Mouse (Mus musculus) heart, postnatal 36 days (tissue): ENCODE results near the gene Zdhhc17. TPM values are rescaled to one million over a fixed set of nuclear protein-coding genes. Genes with fewer than 3 reads are reported as not detected.
A peak's percentile ranks its signal among the peaks of the same experiment; 100 is the strongest.

ENCODE experiments used
- DNase-seq, 2 experiments: peaks; one replicate each; pipeline ENCODE4 v3.0.0; 2021 to 2022
- intact Hi-C: fragments of 180-260 bp; cut with DNase I; formaldehyde crosslinking; loops from one replicate; pipeline ENCODE4 v1.15.1; 2025
- total RNA-seq, 2 experiments: library from RNA; stranded (reverse); gene quantifications; 2 replicates each; pipeline ENCODE4 v1.2.3; 2021

The Zdhhc17 gene
- total RNA-seq, 2 experiments from 2014 or later = 24.7 to 27.7 TPM

DNA sequence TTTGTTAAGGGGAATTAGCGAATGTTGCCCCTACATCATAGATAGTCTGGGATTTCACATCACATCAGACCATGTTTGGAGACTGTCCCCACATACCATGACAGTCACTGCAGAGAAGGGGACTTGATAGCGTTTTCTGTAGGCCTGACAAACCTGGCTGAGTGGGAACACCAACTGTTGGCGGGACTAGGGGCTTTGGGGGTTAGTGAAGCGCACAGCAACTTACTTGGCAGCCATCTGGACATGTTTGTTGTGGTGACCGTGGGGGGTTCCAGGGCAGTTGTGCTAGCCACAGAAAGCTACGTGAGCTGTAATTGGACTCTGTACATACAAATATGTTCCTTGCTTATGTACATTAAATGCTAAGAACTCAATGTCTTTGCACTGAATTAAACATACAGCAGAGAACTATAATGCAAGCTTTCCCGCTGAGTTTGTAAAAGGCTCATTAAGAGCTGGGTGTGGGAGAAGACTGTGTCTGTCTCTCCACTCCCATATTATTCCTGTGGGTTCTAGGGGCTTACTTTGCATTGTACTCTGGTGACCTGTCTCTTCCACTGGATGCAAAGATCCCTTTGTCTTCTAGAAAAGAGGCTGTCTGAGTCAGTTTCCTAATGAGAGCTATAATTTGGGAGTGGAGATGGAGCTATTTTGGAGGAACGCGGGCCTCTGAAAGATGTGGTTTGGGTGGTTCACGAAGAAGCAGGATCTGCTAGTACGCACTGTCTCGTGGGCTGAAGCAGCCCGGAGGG, 78.6 kb downstream of the Zdhhc17 start:
- DNase-seq = no peak
- intact Hi-C loops = no loop called here

DNA sequence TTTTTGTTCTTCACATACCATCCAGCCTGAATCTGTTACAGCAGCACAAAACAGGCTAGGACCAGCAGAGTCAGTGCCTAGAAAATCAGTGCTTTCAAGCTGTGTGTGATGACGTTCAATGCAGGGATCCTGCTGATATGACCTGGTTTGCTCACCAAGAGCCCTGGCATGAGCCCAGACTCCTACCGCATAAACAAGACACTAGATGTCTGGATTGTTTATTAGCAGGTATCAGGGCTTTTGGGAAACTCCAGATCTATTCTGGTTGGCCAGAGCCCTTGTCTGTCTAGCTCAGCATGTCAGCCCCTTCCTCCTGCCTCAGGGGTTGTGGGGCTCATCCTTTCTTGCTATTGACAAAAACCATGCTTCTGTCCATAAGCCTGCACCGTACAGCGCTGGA, 80.2 kb downstream of the Zdhhc17 start:
- intact Hi-C loops = no loop called here
- no peak for DNase-seq

DNA sequence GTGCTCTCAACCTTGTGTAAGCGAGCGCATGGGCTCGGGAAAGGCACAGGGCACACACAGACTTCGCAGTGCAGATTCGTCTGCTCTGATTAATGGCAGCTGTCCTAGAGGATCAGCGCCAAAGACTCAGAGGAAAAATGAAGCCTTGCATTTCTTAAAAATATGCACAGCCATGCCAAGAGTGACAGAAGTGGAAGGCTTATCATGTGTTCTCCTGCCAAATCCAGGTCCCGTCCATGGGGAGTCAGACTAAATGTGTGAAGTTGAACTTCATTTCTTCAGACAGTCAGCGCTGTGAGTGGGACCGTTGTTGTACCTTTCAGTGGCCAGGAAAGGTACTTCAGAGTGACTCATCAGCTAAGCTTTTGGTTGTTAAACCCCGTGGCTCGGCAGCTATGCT, 82.4 kb downstream of the Zdhhc17 start:
- intact Hi-C loops = no loop called here
- peak; percentile 47 to 54 for DNase-seq

DNA sequence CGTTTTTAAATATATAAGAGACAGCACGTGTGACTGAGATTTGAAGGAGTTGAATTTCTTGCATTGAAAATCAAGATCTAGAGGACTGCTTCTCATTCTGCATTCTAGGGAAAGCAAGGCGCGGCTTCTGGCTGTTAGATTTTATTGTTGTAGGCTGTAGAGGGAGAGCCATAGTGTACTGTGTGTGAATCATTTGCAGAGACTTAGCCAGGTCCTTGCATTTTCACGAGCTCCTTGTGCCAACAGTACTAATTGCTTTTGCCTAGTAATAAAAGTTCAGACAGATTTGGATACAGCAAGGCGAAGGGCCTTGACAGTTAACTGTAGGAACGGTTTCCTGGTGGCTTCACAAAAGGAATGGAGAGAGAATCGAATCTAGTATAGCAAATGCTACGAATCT, 87.3 kb downstream of the Zdhhc17 start:
- intact Hi-C loops = loop anchor here (5.0 kb wide), 1 partner anchor 245 kb away; no protein-coding TSS in a partner anchor
- DNase-seq = no peak

GRCm38 (mm10) chr10:110921890-110922289, 88.0 kb downstream of the Zdhhc17 start:
- intact Hi-C loops = loop anchor here (2.0 to 5.0 kb wide), 3 partner anchors 43 to 245 kb away; no protein-coding TSS in a partner anchor
- no peak for DNase-seq

GRCm38 (mm10) chr10:110920368-110920950, 89.5 kb downstream of the Zdhhc17 start:
- no peak for DNase-seq
- intact Hi-C loops = loop anchor here (2.0 to 5.0 kb wide), 3 partner anchors 42 to 247 kb away; no protein-coding TSS in a partner anchor

- peak; percentile 91 to 93 for DNase-seq
- intact Hi-C loops = loop anchor here (2.0 to 5.0 kb wide), 5 partner anchors 33 to 248 kb away; no protein-coding TSS in a partner anchor
Observed at GRCm38 (mm10) chr10:110919531-110920343, 90.2 kb downstream of the Zdhhc17 start, which contains the start of gene Csrp2. Csrp2 (plus strand) TSS chr10:110919789.

DNA sequence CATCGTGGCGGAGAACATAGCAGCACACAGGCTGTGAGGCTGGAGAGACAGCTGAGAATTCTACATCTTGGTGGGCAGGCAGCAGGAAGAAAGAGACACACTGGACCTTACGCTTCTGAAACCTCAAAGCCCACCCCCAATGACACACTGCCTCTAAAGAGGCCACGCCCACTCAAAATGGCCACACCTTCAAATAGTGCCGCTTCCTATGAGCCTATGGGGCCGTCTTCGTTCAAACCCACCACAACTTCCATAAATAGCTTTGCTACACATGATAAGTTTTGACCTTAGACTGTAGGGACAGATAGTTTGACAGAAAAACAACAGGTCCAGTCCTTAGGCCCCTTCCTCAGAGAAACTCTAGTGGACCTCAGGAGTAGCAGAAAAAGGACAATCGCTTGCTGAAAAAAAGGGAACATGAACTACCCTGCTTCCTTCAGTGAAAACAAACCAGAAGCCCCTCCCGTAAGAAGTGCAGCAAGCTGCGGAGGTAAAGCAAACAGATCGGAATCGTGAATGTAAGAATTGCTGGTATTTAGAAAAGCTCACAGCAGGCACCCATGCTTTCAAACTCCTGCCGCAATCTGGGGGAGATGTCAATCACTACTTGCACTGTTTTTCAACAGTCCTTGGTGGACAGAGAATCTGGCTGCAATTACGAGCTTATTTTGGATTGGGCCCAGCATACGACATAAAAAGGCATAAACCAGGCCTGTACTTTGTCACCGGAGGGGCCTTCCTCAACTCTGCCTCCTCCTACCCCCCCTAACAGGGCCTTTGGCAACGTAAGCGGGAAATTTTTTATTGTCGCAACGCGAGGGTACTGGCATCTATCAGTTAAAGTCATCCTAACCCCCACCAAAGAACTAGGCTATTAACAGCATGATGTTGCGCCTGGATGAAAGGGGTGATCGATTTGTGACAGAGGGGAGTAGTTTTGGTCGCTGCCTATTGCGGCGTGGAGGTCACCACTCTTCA, 91.2 kb downstream of the Zdhhc17 start:
- peak; percentile 29 to 40 for DNase-seq
- intact Hi-C loops = loop anchor here (2.0 to 5.0 kb wide), 2 partner anchors 34 to 124 kb away; no protein-coding TSS in a partner anchor

DNA sequence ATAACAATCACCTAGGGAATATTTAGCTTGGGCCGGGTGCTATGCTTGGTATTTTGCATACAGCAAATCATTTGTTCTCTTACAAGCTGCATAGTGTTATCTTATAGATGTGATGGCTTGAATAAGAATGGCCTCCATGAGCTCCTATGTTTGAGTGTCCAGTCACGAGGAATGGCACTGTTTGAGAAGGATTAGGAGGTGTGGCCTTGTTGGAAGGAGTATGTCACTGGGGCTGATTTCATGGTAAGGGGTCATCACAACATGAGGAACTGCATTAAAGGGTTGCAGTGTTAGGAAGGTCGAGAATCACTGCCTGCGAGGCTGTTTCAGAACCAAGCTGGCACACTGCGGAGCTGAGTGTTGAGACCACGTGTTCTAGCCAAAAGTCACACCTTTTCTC, 92.4 kb downstream of the Zdhhc17 start:
- intact Hi-C loops = loop anchor here (5.0 kb wide), 1 partner anchor 35 kb away; no protein-coding TSS in a partner anchor
- DNase-seq = no peak

DNA sequence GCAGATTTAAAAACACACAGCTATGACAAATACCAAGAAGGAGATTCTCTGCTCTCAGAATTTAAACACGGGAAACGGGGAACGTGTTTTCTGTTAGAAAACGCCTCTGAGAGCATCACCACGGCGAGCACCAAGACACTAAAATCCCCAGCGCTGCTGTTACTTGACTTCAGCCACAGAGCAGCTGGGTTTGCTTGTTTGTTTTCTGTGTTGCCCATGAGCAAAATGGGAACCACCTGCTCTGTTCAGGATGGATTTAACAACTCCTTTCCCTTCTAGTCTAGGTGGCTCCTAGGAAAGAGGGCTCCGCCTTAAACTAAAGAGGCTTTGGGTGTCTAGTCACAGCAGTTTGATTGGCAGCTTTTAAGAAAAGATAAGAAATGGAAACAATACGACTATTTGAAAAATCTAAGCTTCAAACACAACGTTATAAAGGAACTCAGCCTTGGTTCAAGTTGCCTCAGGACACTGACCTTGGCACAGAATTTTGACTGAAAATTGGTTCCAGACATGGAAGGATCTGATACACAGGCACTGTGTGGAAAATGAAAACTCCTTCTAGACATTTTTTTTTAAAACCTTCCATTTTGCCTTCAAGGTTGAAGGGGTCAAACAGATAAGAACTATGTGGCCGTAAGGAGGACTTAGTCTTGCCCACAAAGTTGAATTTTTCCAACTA, 93.1 kb downstream of the Zdhhc17 start:
- intact Hi-C loops = loop anchor here (5.0 kb wide), 1 partner anchor 35 kb away; no protein-coding TSS in a partner anchor

DNA sequence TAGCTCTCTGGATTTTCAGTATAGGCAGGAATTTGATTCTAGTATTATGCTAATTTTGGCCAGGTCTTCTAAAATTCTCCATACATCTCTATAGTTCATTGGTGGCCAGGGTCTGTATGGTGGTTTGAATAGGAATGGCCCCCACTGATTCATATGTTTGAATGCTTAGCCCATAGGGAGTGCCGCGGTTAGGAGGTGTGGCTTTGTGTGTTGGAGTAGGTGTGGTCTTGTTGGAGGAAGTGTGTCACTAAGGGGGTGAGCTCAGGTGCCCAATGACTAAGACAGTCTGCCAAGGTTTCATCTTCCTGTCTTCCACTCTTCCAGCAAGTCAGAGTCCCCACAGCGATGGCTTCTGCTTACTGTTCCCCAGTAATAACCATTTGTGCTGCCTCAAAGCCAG, 106.1 kb downstream of the Zdhhc17 start:
- intact Hi-C loops = no loop called here
- no peak for DNase-seq

More for the DNA sequence above, 93.1 kb downstream of the Zdhhc17 start:
- DNase-seq = no peak

DNA sequence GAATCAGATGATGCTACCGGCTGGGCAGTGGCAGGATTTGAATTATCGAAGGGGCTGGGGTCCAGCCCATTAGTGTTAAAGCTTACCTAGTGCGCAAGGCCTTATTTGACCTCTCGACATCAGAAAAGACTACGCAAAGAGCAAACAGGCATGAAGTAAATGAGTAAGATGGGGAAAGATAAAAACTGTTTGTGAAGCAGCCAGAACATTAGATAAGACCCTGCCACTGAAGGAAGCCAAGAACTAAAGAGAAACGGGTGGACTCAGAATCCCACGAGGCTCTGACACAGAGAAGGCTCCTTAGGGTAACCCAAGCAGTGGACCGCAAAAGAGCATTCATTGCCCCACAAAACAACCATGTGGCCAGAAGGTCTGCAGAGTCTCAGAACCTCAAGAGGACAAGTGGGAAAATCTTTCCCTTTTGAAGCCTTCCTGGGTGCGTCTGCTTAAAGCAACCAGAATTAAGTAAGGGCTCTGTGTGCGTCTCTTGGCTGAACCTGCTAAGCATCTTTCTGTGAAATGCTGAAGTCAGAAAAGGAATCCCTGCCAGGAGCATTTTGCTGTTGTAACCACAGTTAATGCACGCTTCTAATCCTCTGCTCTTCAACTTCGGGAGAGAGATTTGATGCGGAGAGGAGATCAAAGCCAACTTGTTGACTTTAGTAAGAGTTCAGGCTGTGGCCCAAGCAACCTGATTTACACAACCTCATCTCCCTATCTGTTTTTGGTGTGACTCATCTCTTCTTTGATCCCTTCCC, 110.0 kb downstream of the Zdhhc17 start:
- peak in 1 of 2 experiments; percentile 14 for DNase-seq
- intact Hi-C loops = no loop called here

Other genes starting within 250 kb of the Zdhhc17 start
- 10 to 100 TPM; 42.2 to 47.9 TPM for gene Csrp2, start 90.4 kb downstream of the Zdhhc17 start, total RNA-seq
- gene Osbpl8, start 154.6 kb upstream of the Zdhhc17 start, total RNA-seq = 10 to 100 TPM; 70.4 to 71.4 TPM